ENCODE assay signal across 19 mouse cellular contexts in genomic region chr3:60550492-60550891, GRCm38 (mm10).
DNase-seq lines count a peak whose midpoint lies in the region; ATAC-seq and TF ChIP-seq lines count a peak whose summit lies in the region.
"Had no signal": no experiment of that assay in that cellular context is flagged by ENCODE, and none has a peak within 500 bp of the region (broad histone marks: within the 10 kb centered on the region; RNA-seq: fewer than 3 reads in every experiment).

No protein-coding gene starts in this region.

- H3K4me3 ChIP-seq in heart, postnatal 0 days (ENCODE audit: low read depth, low read length) = no peak overlapping the region
- H3K4me3 ChIP-seq in midbrain, embryonic 14.5 days (replicated peaks; ENCODE audit: low read depth, low read length) = no peak overlapping the region
- no peak overlapping the region for H3K4me3 ChIP-seq in midbrain, embryonic 13.5 days (replicated peaks)
- H3K4me3 ChIP-seq in midbrain, embryonic 16.5 days (ENCODE audit: low read depth, low read length) = no peak overlapping the region
- H3K4me3 ChIP-seq in midbrain, embryonic 10.5 days = no peak overlapping the region
- H3K4me3 ChIP-seq: embryonic facial prominence, embryonic 10.5 days; embryonic facial prominence, embryonic 12.5 days; forebrain, embryonic 13.5 days; forebrain, embryonic 15.5 days had no signal

- H3K4me1 ChIP-seq in heart, postnatal 0 days (ENCODE audit: control insufficient read depth, insufficient read depth) = peaks cover 14% of the 10 kb centered on the region; the same call in 1 of the 2 replicates
- no peaks in the 10 kb centered on the region for H3K4me1 ChIP-seq in midbrain, embryonic 14.5 days (ENCODE audit: control insufficient read depth, insufficient read depth, low read length)
- peaks cover 11% of the 10 kb centered on the region; the same call in 1 of the 2 replicates for H3K4me1 ChIP-seq in midbrain, embryonic 13.5 days (replicated peaks)
- peaks cover 5% of the 10 kb centered on the region; the same call in 1 of the 2 replicates for H3K4me1 ChIP-seq in midbrain, embryonic 16.5 days (ENCODE audit: control insufficient read depth, insufficient read depth, low read length)
- H3K4me1 ChIP-seq in midbrain, embryonic 10.5 days = peaks cover 8% of the 10 kb centered on the region
- H3K4me1 ChIP-seq: embryonic facial prominence, embryonic 12.5 days; forebrain, embryonic 13.5 days had no signal

- no peaks in the 10 kb centered on the region for H3K27me3 ChIP-seq in heart, postnatal 0 days (ENCODE audit: control insufficient read depth, insufficient read depth, low read length)
- no peaks in the 10 kb centered on the region for H3K27me3 ChIP-seq in midbrain, embryonic 14.5 days (ENCODE audit: control insufficient read depth, insufficient read depth, low read length)
- no peaks in the 10 kb centered on the region for H3K27me3 ChIP-seq in midbrain, embryonic 13.5 days
- H3K27me3 ChIP-seq in midbrain, embryonic 16.5 days (ENCODE audit: control insufficient read depth, insufficient read depth, low read depth, low read length) = no peaks in the 10 kb centered on the region
- H3K27me3 ChIP-seq in midbrain, embryonic 10.5 days (ENCODE audit: low read depth, poor library complexity, severe bottlenecking) = no peaks in the 10 kb centered on the region
- H3K27me3 ChIP-seq: embryonic facial prominence, embryonic 12.5 days; forebrain, embryonic 13.5 days; forebrain, embryonic 15.5 days had no signal

- no peak overlapping the region for H3K9ac ChIP-seq in heart, postnatal 0 days (replicated peaks; ENCODE audit: low read depth, low read length)
- H3K9ac ChIP-seq in midbrain, embryonic 14.5 days (replicated peaks; ENCODE audit: low read length) = no peak overlapping the region
- H3K9ac ChIP-seq in midbrain, embryonic 13.5 days (replicated peaks) = no peak overlapping the region
- H3K9ac ChIP-seq in midbrain, embryonic 16.5 days (ENCODE audit: low read depth, low read length) = no peak overlapping the region
- H3K9ac ChIP-seq: embryonic facial prominence, embryonic 12.5 days; forebrain, embryonic 13.5 days; forebrain, embryonic 15.5 days had no signal

- no peak overlapping the region for H3K4me2 ChIP-seq in heart, postnatal 0 days (ENCODE audit: low read depth, low read length)
- H3K4me2 ChIP-seq in midbrain, embryonic 14.5 days (ENCODE audit: low read length) = no peak overlapping the region
- no peak overlapping the region for H3K4me2 ChIP-seq in midbrain, embryonic 13.5 days (replicated peaks)
- H3K4me2 ChIP-seq in midbrain, embryonic 16.5 days (ENCODE audit: low read length) = no peak overlapping the region
- H3K4me2 ChIP-seq: embryonic facial prominence, embryonic 12.5 days; forebrain, embryonic 13.5 days; forebrain, embryonic 15.5 days had no signal

- TF ChIP-seq CTCF in heart, postnatal 0 days (IDR thresholded peaks at IDR 0.05; ENCODE audit: low read depth) = no peak

- 69% methylated on average over 5 of the region's 5 CpGs for WGBS in heart, postnatal 0 days
- WGBS in midbrain, embryonic 14.5 days = 45% methylated on average over 5 of the region's 5 CpGs
- WGBS in midbrain, embryonic 13.5 days = 35% methylated on average over 5 of the region's 5 CpGs
- WGBS in midbrain, embryonic 16.5 days = 31% methylated on average over 5 of the region's 5 CpGs
- WGBS in midbrain, embryonic 10.5 days = 52% methylated on average over 5 of the region's 5 CpGs

- 0 out of 2 replicates have a peak overlapping the region, but pooled peaks have one; percentile 43 for H3K27ac ChIP-seq in heart, postnatal 0 days (ENCODE audit: low read depth)
- H3K27ac ChIP-seq in midbrain, embryonic 14.5 days (replicated peaks; ENCODE audit: low read depth, low read length) = no peak overlapping the region
- no peak overlapping the region for H3K27ac ChIP-seq in midbrain, embryonic 13.5 days
- no peak overlapping the region for H3K27ac ChIP-seq in midbrain, embryonic 16.5 days (ENCODE audit: low read length)
- H3K27ac ChIP-seq in midbrain, embryonic 10.5 days (replicated peaks) = no peak overlapping the region
- H3K27ac ChIP-seq: embryonic facial prominence, embryonic 10.5 days; embryonic facial prominence, embryonic 12.5 days; forebrain, embryonic 13.5 days; forebrain, embryonic 15.5 days had no signal

- no peak for ATAC-seq in heart, postnatal 0 days (ENCODE audit: insufficient read depth, low read depth)
- ATAC-seq in midbrain, embryonic 14.5 days (ENCODE audit: low FRiP score, low TSS enrichment) = no peak; the same call in 1 of the 2 replicates
- ATAC-seq in midbrain, embryonic 13.5 days = no peak
- peak; percentile 80 for ATAC-seq in midbrain, embryonic 16.5 days
- no peak for ATAC-seq in megakaryocyte progenitor cell, adult 5-6 weeks (replicated peaks; ENCODE audit: poor library complexity)
- ATAC-seq: forebrain, embryonic 13.5 days; forebrain, embryonic 15.5 days had no signal

- intact Hi-C loops in heart, postnatal 36 days (cut with DNase I) = no loop called here

- no peaks in the 10 kb centered on the region for H3K36me3 ChIP-seq in heart, postnatal 0 days (replicated peaks; ENCODE audit: control insufficient read depth, insufficient read depth, low read length)
- no peaks in the 10 kb centered on the region for H3K36me3 ChIP-seq in midbrain, embryonic 14.5 days (ENCODE audit: control insufficient read depth, insufficient read depth, low read length)
- no peaks in the 10 kb centered on the region for H3K36me3 ChIP-seq in midbrain, embryonic 13.5 days
- no peaks in the 10 kb centered on the region for H3K36me3 ChIP-seq in midbrain, embryonic 16.5 days (ENCODE audit: control insufficient read depth, insufficient read depth, low read length)
- no peaks in the 10 kb centered on the region for H3K36me3 ChIP-seq in midbrain, embryonic 10.5 days
- H3K36me3 ChIP-seq: embryonic facial prominence, embryonic 10.5 days; embryonic facial prominence, embryonic 12.5 days; forebrain, embryonic 15.5 days had no signal

- H3K9me3 ChIP-seq in heart, postnatal 0 days (replicated peaks; ENCODE audit: control insufficient read depth, low read length) = no peaks in the 10 kb centered on the region
- H3K9me3 ChIP-seq in midbrain, embryonic 14.5 days (ENCODE audit: control insufficient read depth, low read length) = no peaks in the 10 kb centered on the region
- H3K9me3 ChIP-seq in midbrain, embryonic 13.5 days = no peaks in the 10 kb centered on the region
- H3K9me3 ChIP-seq in midbrain, embryonic 16.5 days (replicated peaks; ENCODE audit: control insufficient read depth, low read length, poor library complexity, severe bottlenecking) = no peaks in the 10 kb centered on the region
- H3K9me3 ChIP-seq in midbrain, embryonic 10.5 days (replicated peaks) = no peaks in the 10 kb centered on the region
- H3K9me3 ChIP-seq: embryonic facial prominence, embryonic 10.5 days; embryonic facial prominence, embryonic 12.5 days; forebrain, embryonic 13.5 days; forebrain, embryonic 15.5 days had no signal

- DNase-seq in heart, postnatal 0 days (ENCODE audit: low spot score) = no peak
- no peak for DNase-seq in heart, postnatal 36 days
- DNase-seq in midbrain, embryonic 14.5 days = peak; percentile 39
- DNase-seq in midbrain, embryonic 10.5 days (ENCODE audit: low spot score) = no peak
- DNase-seq: adrenal gland, adult 2 months; adrenal gland, postnatal 10 days; adrenal gland, postnatal 25 days; cerebellum, adult 11-12 months; cerebellum, adult 2 months; cerebellum, adult 9-10 months; cerebellum, postnatal 10 days; cerebellum, postnatal 25 days had no signal

- no peak for TF ChIP-seq EP300 in heart, postnatal 0 days (IDR thresholded peaks at IDR 0.05; ENCODE audit: low read depth)
